Mouse (Mus musculus) small intestine, adult 10 weeks (tissue): ENCODE data around the gene Atpif1. TPM values are rescaled to one million over a fixed set of nuclear protein-coding genes. Genes with fewer than 3 reads are reported as not detected.

Source experiments
- polyA plus RNA-seq: library from polyadenylated mRNA; stranded (reverse); fragments of 350-450 nt; fragmentation: Illumina TruSeq; extraction: RNeasy Lipid Tissue Mini Kit (QIAGEN cat#74804); gene quantifications from one replicate; pipeline ENCODE4 v1.2.3, GENCODE M21; 2014; ENCODE audit warnings: low replicate concordance

Gene Atpif1
- 553 TPM for polyA plus RNA-seq

GRCm38 (mm10) chr4:132532981-132533916 is at the start of gene Atpif1:
Gene Atpif1, minus strand, starts transcription at chr4:132533659.

GRCm38 (mm10) chr4:132563965-132564364 is 30.5 kb upstream of the Atpif1 start, which contains the start of gene Ptafr:
Gene Ptafr, plus strand, starts transcription at chr4:132564067.

DNA sequence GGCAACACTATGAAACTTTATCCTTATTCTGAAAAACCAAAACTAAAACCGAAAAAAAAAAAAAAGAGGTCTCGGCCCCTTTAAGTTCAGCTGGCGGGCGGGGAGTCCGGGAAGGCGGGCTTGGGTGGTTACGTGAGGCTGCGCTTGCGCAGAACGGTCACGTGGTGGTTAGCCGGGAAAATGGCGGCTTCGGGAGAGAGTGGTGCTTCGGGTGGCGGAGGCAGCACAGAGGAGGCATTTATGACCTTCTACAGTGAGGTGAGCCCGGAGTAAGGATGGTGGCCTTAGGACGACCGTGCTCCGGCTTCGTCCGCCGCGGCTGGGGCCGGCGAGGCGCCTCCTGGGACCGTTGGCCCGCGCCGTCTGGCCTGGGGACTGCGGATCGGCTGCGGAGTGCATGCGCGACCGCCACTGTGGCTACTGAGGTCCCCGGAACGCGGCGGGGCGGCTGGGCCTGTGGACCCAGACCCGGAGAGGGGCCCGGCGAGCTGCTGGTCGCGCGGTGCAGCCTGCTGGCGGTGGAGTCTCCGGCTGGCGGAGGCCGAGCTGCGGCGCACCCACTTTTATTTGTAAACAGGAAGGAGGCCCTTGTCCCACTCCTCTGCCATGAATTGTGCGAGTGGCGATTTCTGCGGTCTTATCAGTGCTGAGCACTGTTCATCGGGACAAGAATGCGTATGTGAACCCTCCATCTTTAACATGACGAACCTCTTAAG is 2.1 kb upstream of the Atpif1 start, which contains the start of gene Dnajc8:
Gene Dnajc8 (plus strand): TSS at position 145 of the 716 bp plus-strand sequence.

DNA sequence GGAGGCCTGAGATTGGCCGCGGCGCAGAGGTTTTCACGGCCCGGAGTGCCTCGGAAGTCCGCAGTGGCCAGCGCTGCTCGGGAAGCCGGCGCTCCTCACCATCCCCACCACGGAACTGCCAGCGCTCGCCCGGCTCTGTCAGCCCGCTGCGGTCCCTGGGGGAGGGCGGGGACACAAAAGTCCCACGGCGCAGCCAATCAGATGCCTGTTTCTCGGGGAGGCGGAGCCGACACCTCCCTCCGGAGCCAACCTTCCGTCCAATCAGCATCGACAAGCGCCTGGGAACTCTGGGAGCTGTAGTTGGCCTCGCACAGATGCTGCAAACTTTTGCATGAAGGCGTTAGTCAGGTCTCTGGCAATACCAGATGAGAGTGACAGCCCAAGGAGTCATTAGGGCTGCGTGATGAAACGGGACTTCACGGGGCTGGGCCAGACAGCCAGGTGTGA is 23.1 kb downstream of the Atpif1 start, which contains the start of gene Sesn2:
Gene Sesn2 (minus strand): TSS at position 150 of the 447 bp plus-strand sequence.

Other genes starting within 250 kb of the Atpif1 start
- not detected for gene Rab42, start 230.3 kb downstream of the Atpif1 start, polyA plus RNA-seq
- gene Trnau1ap, start 204.1 kb downstream of the Atpif1 start, polyA plus RNA-seq, result 4.9 TPM
- gene Rcc1, start 180.1 kb downstream of the Atpif1 start, polyA plus RNA-seq, result 5.2 TPM
- 32.2 TPM for gene Phactr4, start 111.2 kb downstream of the Atpif1 start, polyA plus RNA-seq
- 2.1 TPM for gene Med18, start 69.7 kb downstream of the Atpif1 start, polyA plus RNA-seq
- gene Sesn2, start 23.2 kb downstream of the Atpif1 start, polyA plus RNA-seq, result 0.15 TPM
- gene Dnajc8, start 1.9 kb upstream of the Atpif1 start, polyA plus RNA-seq, result 176 TPM
- gene Ptafr, start 30.4 kb upstream of the Atpif1 start, polyA plus RNA-seq, result 2.0 TPM
- gene Eya3, start 105.3 kb upstream of the Atpif1 start, polyA plus RNA-seq, result 20.1 TPM
- 0.93 TPM for gene Xkr8, start 198.9 kb upstream of the Atpif1 start, polyA plus RNA-seq
- gene Smpdl3b, start 223.6 kb upstream of the Atpif1 start, polyA plus RNA-seq, result 31.1 TPM
- 6.4 TPM for gene Rpa2, start 234.7 kb upstream of the Atpif1 start, polyA plus RNA-seq